Mouse (Mus musculus) myocyte (in vitro differentiated cells): Measurements from ENCODE around the gene Rbm26. TPM values are rescaled to one million over a fixed set of nuclear protein-coding genes. Genes with fewer than 3 reads are reported as not detected.

ENCODE experiments used
- H3K27me3 ChIP-seq: one replicate; pipeline ENCODE4 v1.6.1; 2011; ENCODE audit not compliant: control insufficient read depth, insufficient read depth, insufficient read length
- H3K36me3 ChIP-seq: one replicate; pipeline ENCODE4 v1.6.1; 2011; ENCODE audit not compliant: control insufficient read depth, insufficient read depth
- H3K4me2 ChIP-seq: one replicate; pipeline ENCODE4 v1.6.1; 2011; ENCODE audit warnings: low read depth, control low read depth
- H3K4me3 ChIP-seq: one replicate; pipeline ENCODE4 v1.5.1; 2011; ENCODE audit warnings: mild to moderate bottlenecking, control low read depth, moderate library complexity
- H3K79me2 ChIP-seq: one replicate; pipeline ENCODE4 v1.6.1; 2011; ENCODE audit not compliant: control insufficient read depth, insufficient read depth
- H3ac ChIP-seq: one replicate; pipeline ENCODE4 v1.6.1; 2011; ENCODE audit not compliant: control insufficient read depth, insufficient read length
- CEBPB ChIP-seq: IDR thresholded peaks from 2 replicates; pipeline ENCODE4 v1.6.1; 2011; ENCODE audit warnings: mild to moderate bottlenecking, moderate library complexity; ENCODE audit not compliant: poor library complexity, insufficient read depth, severe bottlenecking
- E2F4 ChIP-seq: IDR thresholded peaks from one replicate; pipeline ENCODE4 v1.6.1; 2011; ENCODE audit warnings: mild to moderate bottlenecking, control low read depth, moderate library complexity; ENCODE audit not compliant: insufficient read depth
- MAX ChIP-seq: IDR thresholded peaks from one replicate; pipeline ENCODE4 v1.6.1; 2011; ENCODE audit warnings: low read depth, mild to moderate bottlenecking, control low read depth
- MYOD1 ChIP-seq, 3 experiments: IDR thresholded peaks; one replicate each; pipeline ENCODE4 v1.6.1; 2011; ENCODE audit warnings: control low read depth in 2 of 3, low read depth in 2 of 3, mild to moderate bottlenecking in 2 of 3, moderate library complexity in 1 of 3; ENCODE audit not compliant: insufficient read length in 2 of 3, control insufficient read depth in 1 of 3
- MYOG ChIP-seq, 3 experiments: IDR thresholded peaks; one replicate each; pipeline ENCODE4 v1.6.1; 2011; ENCODE audit warnings: control low read depth in 2 of 3, low read depth in 2 of 3, mild to moderate bottlenecking in 2 of 3; ENCODE audit not compliant: insufficient read length in 2 of 3, control insufficient read depth in 1 of 3, insufficient read depth in 1 of 3
- POLR2A ChIP-seq: IDR thresholded peaks from one replicate; pipeline ENCODE4 v1.6.1; 2011; ENCODE audit warnings: low read depth, mild to moderate bottlenecking, control low read depth, moderate library complexity; ENCODE audit not compliant: insufficient read length
- POLR2AphosphoS2 ChIP-seq: IDR thresholded peaks from one replicate; pipeline ENCODE4 v1.6.1; 2011; ENCODE audit warnings: low read depth, control low read depth; ENCODE audit not compliant: insufficient read length
- REST ChIP-seq: IDR thresholded peaks from one replicate; pipeline ENCODE4 v1.6.1; 2011; ENCODE audit warnings: mild to moderate bottlenecking, control low read depth, moderate library complexity; ENCODE audit not compliant: insufficient read depth, insufficient read length
- SRF ChIP-seq: IDR thresholded peaks from one replicate; pipeline ENCODE4 v1.6.1; 2011; ENCODE audit warnings: low read depth; ENCODE audit not compliant: control insufficient read depth, insufficient read length
- TCF12 ChIP-seq: IDR thresholded peaks from one replicate; pipeline ENCODE4 v1.6.1; 2011; ENCODE audit warnings: mild to moderate bottlenecking, control low read depth; ENCODE audit not compliant: poor library complexity, insufficient read depth, severe bottlenecking
- TCF3 ChIP-seq: IDR thresholded peaks from one replicate; pipeline ENCODE4 v1.6.1; 2011; ENCODE audit warnings: low read depth, control low read depth; ENCODE audit not compliant: insufficient read length
- USF1 ChIP-seq: IDR thresholded peaks from one replicate; pipeline ENCODE4 v1.6.1; 2011; ENCODE audit warnings: low read depth, mild to moderate bottlenecking, control low read depth, moderate library complexity
- polyA plus RNA-seq: library from polyadenylated mRNA; unstranded; fragments of >200 nt; fragmentation: generic; extraction: Trizol; gene quantifications from one replicate; pipeline ENCODE4 v1.2.1, GENCODE M21; 2012; ENCODE audit warnings: missing spikeins

The Rbm26 gene
- polyA plus RNA-seq, 1 experiment, result 9.4 TPM

DNA sequence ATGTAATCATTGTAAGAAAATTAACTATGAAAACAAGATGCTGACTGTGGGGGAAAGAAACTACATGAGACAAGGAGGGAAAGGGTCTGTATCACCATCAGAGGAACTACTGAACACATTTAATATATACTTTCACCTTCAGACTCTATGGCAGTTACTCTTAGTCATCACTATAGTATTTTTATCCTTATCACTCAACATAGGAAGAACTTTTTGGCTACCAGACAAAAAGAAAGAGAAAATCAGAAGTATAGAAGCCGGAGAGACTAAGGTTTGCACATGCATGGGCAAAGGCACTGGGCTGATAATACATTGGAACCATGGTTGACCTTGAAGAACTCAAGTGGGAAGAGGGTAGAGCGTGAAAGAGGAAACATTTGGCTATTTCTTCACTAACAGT is 70.9 kb downstream of the Rbm26 start:
- no peaks in the 10 kb centered on the region for H3K79me2 ChIP-seq
- TF ChIP-seq POLR2A, result no peak
- TF ChIP-seq MYOD1 (IDR thresholded peaks at IDR 0.05; ENCODE audit: control insufficient read depth in 1 of 3, insufficient read length in 2 of 3, low read depth in 2 of 3), result no peak
- TF ChIP-seq REST, result no peak
- no peak for TF ChIP-seq MAX
- TF ChIP-seq CEBPB, result no peak
- no peak for TF ChIP-seq SRF
- no peak overlapping the region for H3ac ChIP-seq
- peaks cover 26% of the 10 kb centered on the region for H3K36me3 ChIP-seq
- no peak overlapping the region for H3K4me2 ChIP-seq
- no peak overlapping the region for H3K4me3 ChIP-seq
- H3K27me3 ChIP-seq, result no peaks in the 10 kb centered on the region

DNA sequence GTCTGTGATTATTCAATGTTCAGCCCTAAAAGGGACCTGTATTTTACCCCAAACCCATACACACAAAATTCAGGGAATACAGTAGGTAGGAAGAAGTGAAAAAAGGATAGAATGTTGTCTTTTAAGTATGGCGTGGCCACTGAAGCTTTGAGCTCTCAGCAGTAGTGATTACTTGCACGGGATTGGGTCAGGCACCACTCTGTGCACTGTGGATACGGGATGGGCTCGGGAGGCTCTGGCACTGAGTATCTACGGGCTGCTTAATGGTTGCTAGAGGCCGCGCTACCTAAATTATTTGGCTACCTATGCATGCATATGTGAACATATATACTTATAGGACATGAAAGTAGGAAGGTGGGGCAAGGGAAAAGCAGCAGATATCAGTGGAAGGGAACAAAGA is 78.3 kb downstream of the Rbm26 start:
- no peaks in the 10 kb centered on the region for H3K27me3 ChIP-seq
- H3ac ChIP-seq, result no peak overlapping the region
- no peak overlapping the region for H3K4me3 ChIP-seq
- no peaks in the 10 kb centered on the region for H3K79me2 ChIP-seq
- no peaks in the 10 kb centered on the region for H3K36me3 ChIP-seq
- H3K4me2 ChIP-seq, result no peak overlapping the region
- no peak for TF ChIP-seq MAX
- TF ChIP-seq POLR2AphosphoS2, result peak; percentile 57

DNA sequence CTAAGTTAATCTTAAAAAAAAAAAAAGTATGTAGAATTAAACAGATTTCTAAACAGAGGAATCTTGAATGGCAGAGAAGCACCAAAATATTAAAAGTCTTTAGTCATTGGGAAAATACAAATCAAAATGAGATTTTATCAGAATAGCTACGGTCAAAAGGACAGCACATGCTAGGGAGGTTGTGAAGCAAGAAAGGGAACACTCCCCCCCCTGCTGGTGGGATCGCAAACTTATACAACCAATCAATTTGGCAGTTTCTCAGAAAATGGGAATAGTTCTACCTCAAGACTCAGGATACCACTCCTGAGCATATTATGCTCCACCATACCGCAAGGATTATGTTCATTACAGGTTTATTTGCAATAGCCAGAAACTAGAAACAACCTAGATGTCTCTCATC is 80.9 kb downstream of the Rbm26 start:
- no peak for TF ChIP-seq USF1
- no peak for TF ChIP-seq MYOD1 (IDR thresholded peaks at IDR 0.05; ENCODE audit: control insufficient read depth in 1 of 3, insufficient read length in 2 of 3, low read depth in 2 of 3)
- no peak for TF ChIP-seq TCF12
- Histone ChIP-seq H3K36me3 (no peaks in the 10 kb centered on the region), H3K27me3 (no peaks in the 10 kb centered on the region), H3K4me3 (no peak overlapping the region), H3K79me2 (no peaks in the 10 kb centered on the region), H3ac (no peak overlapping the region), H3K4me2 (no peak overlapping the region)

DNA sequence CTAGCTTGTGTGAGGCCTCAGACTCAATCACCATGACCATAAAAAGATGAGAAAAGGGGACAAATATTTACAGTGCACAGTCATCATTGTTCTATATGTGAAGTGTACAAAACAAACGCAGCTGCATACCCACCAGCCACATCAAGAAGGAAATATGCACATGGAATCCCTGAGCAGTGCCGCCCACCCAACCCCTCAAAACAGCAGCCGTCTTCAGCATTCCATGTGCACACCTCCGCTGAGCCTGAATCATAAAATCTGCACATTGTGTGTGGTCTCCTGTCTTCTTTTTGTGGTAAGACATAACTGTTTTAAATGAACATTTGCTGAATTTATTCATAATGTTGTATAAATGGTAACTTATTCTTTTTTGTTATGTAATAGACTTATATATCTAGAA is 90.1 kb downstream of the Rbm26 start:
- Histone ChIP-seq H3ac (no peak overlapping the region), H3K4me2 (no peak overlapping the region), H3K27me3 (peaks cover 7% of the 10 kb centered on the region), H3K4me3 (no peak overlapping the region), H3K36me3 (no peaks in the 10 kb centered on the region), H3K79me2 (no peaks in the 10 kb centered on the region)
- TF ChIP-seq TCF3 (no peak), TCF12 (no peak), E2F4 (no peak), MYOD1 (IDR thresholded peaks at IDR 0.05; ENCODE audit: control insufficient read depth in 1 of 3, insufficient read length in 2 of 3, low read depth in 2 of 3) (no peak)

DNA sequence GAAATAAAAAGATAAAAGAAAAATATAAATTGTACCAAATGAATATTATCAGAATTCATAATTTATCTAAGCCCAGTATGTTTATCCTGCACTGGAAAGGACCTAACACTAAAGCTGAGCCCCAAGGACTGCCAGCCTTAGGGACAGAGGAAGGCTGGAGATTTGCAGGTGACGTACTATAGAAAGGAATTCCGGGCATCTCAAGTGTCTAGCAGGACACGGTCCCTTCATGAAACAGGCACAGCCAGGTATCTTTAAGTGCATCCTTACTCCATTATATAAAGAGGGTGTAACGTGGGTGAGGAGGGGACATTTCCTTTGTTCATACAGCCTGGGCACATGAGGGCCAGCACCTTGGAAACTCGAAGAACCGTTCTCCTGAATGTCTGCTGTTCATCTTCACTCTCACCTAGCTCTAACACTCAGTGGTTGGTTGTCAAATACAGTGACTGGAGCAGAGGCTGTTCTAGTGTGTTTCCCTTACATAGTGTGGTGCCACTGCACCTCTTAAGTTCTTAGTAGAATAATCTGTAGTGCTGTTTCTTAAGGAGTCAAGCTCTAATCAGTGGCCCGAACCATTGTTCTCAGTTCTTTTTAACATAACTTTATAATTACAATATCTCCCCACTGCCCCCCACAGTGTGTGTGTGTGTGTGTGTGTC is 91.7 kb downstream of the Rbm26 start:
- H3K27me3 ChIP-seq, result peaks cover 7% of the 10 kb centered on the region
- no peak overlapping the region for H3ac ChIP-seq
- H3K79me2 ChIP-seq, result no peaks in the 10 kb centered on the region
- no peak overlapping the region for H3K4me3 ChIP-seq
- H3K4me2 ChIP-seq, result no peak overlapping the region
- no peaks in the 10 kb centered on the region for H3K36me3 ChIP-seq
- no peak for TF ChIP-seq MYOG (IDR thresholded peaks at IDR 0.05; ENCODE audit: control insufficient read depth in 1 of 3, insufficient read depth in 1 of 3, insufficient read length in 2 of 3, low read depth in 2 of 3)
- no peak for TF ChIP-seq POLR2AphosphoS2
- no peak for TF ChIP-seq TCF3
- no peak for TF ChIP-seq TCF12
- no peak for TF ChIP-seq SRF
- TF ChIP-seq E2F4, result no peak
- no peak for TF ChIP-seq MYOD1 (IDR thresholded peaks at IDR 0.05; ENCODE audit: control insufficient read depth in 1 of 3, insufficient read length in 2 of 3, low read depth in 2 of 3)
- TF ChIP-seq CEBPB, result no peak
- no peak for TF ChIP-seq USF1
- TF ChIP-seq POLR2A, result no peak
- no peak for TF ChIP-seq REST
- TF ChIP-seq MAX, result no peak

DNA sequence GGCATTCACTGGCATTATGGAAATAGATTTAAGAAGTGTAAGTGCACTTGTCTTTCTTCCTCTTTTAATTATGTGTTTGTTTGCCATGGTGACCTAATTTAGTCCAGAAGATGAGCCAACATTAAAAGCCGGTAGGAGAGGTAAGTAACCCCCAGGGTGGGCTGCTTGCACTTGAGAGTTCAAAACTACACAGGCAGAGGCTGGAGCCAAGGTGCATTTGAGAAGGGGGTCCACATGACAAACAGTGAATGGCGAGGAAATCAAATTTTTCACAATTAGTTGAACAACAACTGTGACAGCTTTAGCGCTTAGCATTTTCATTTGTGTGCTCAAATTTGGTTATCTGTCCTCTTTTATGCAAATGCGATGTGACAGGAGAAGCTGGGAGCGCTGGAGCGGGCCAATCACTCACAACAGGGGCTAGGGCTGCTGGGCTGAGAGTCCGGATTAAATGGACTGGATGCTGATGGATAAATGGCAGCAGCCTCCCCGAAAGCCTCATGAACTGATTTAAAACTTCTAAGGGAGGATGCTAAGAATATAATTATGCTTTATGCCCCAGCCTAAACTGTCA is 92.3 kb downstream of the Rbm26 start:
- TF ChIP-seq TCF12, result no peak
- TF ChIP-seq CEBPB, result no peak
- TF ChIP-seq POLR2AphosphoS2, result no peak
- no peak for TF ChIP-seq SRF
- no peak for TF ChIP-seq MYOG (IDR thresholded peaks at IDR 0.05; ENCODE audit: control insufficient read depth in 1 of 3, insufficient read depth in 1 of 3, insufficient read length in 2 of 3, low read depth in 2 of 3)
- TF ChIP-seq USF1, result no peak
- TF ChIP-seq MAX, result no peak
- TF ChIP-seq REST, result no peak
- no peak for TF ChIP-seq MYOD1 (IDR thresholded peaks at IDR 0.05; ENCODE audit: control insufficient read depth in 1 of 3, insufficient read length in 2 of 3, low read depth in 2 of 3)
- TF ChIP-seq POLR2A, result no peak
- no peak overlapping the region for H3ac ChIP-seq
- H3K4me2 ChIP-seq, result no peak overlapping the region

More for the DNA sequence above, 92.3 kb downstream of the Rbm26 start:
- Histone ChIP-seq H3K79me2 (no peaks in the 10 kb centered on the region), H3K27me3 (peaks cover 7% of the 10 kb centered on the region), H3K36me3 (no peaks in the 10 kb centered on the region), H3K4me3 (no peak overlapping the region)
